Mouse (Mus musculus): Measurements from ENCODE around the gene Gm49318. TPM values are rescaled to one million over a fixed set of nuclear protein-coding genes. Genes with fewer than 3 reads are reported as not detected.

Gene Gm49318
- polyA plus RNA-seq, 1 experiment from 2014 or later = not detected

DNA sequence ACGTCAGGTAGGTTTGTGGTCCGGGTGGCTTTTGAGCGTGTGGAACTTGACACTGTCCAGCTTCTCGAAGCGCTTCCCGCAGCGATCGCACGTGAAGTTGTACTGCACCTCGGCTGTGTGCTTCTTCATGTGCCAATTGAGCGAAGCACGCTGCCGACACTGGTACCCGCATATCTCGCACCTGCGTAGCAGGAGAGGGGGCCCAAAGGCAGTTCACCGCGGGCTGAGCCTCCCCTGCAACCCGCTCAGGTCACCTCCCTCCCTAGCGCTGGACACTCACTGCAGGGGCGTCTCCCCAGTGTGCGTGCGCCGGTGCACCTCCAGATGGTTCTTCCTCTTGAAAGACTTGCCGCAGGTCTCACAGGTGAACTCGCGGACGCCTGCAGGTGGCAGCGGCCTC is 15.3 kb downstream of the Gm49318 start:
- peaks cover 34% of the 10 kb centered on the region for H3K27me3 ChIP-seq (replicated peaks; ENCODE audit: insufficient read depth, low read length)
- TF ChIP-seq EP300 (IDR thresholded peaks at IDR 0.05) (no peak), CTCF (IDR thresholded peaks at IDR 0.05) (no peak)
- H3K4me1 ChIP-seq (ENCODE audit: insufficient read depth, low read depth, low read length) = peaks cover 3% of the 10 kb centered on the region; the same call in 1 of the 2 replicates
- H3K9ac ChIP-seq (replicated peaks; ENCODE audit: low read depth) = no peak overlapping the region
- H3K9me3 ChIP-seq (ENCODE audit: low read length) = no peaks in the 10 kb centered on the region
- WGBS = 28% methylated on average over 29 of the region's 29 CpGs
- H3K4me3 ChIP-seq (ENCODE audit: low read depth, low read length) = no peak overlapping the region
- DNase-seq (ENCODE audit: low spot score) (no peak), ATAC-seq (no peak)
- no peak overlapping the region for H3K27ac ChIP-seq (ENCODE audit: low read length)
- H3K36me3 ChIP-seq (ENCODE audit: insufficient read depth, low read length) = 0 out of 2 replicates have a peak, but pooled peaks cover 4% of the 10 kb centered on the region
- H3K4me2 ChIP-seq (replicated peaks; ENCODE audit: low read depth, low read length) = no peak overlapping the region

GRCm38 (mm10) chr9:22054411-22055076 is 16.5 kb downstream of the Gm49318 start:
- H3K4me1 ChIP-seq (ENCODE audit: insufficient read depth, low read depth, low read length) = peaks cover 3% of the 10 kb centered on the region; the same call in 1 of the 2 replicates
- H3K4me3 ChIP-seq (ENCODE audit: low read depth, low read length) = no peak overlapping the region
- 2% methylated on average over 32 of the region's 32 CpGs for whole genome bisulfite sequencing
- DNase-seq (ENCODE audit: low spot score) (peak; percentile 74), ATAC-seq (peak; percentile 54)
- H3K4me2 ChIP-seq (replicated peaks; ENCODE audit: low read depth, low read length) = no peak overlapping the region
- 0 out of 2 replicates have a peak, but pooled peaks cover 4% of the 10 kb centered on the region for H3K36me3 ChIP-seq (ENCODE audit: insufficient read depth, low read length)
- no peak overlapping the region for H3K9ac ChIP-seq (replicated peaks; ENCODE audit: low read depth)
- peak; percentile 68 for TF ChIP-seq CTCF (IDR thresholded peaks at IDR 0.05)
- TF ChIP-seq EP300 (IDR thresholded peaks at IDR 0.05) = no peak
- no peak overlapping the region for H3K27ac ChIP-seq (ENCODE audit: low read length)
- no peaks in the 10 kb centered on the region for H3K9me3 ChIP-seq (ENCODE audit: low read length)
- H3K27me3 ChIP-seq (replicated peaks; ENCODE audit: insufficient read depth, low read length) = peaks cover 39% of the 10 kb centered on the region

DNA sequence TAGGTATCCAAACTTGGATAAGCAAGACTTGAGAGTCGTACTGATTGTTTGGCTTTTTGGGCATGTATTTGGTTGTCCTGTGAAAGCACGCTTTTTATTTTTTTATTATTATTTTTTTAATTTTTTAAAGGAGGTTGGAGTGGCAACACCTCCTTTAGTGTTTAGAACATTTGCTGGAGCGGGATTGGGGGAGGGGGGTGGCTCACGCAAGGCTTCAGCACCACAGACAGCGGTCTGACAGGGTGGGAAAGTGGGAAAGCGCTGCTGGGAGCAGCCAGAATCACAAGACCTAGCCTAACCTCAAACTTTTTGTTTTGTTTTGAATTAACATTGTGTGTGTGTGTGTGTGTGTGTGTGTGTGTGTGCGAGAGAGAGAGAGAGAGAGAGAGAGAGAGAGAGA is 17.4 kb downstream of the Gm49318 start:
- Histone ChIP-seq H3K4me3 (ENCODE audit: low read depth, low read length) (no peak overlapping the region), H3K27me3 (replicated peaks; ENCODE audit: insufficient read depth, low read length) (peaks cover 44% of the 10 kb centered on the region), H3K27ac (ENCODE audit: low read length) (no peak overlapping the region), H3K9ac (replicated peaks; ENCODE audit: low read depth) (no peak overlapping the region), H3K36me3 (ENCODE audit: insufficient read depth, low read length) (0 out of 2 replicates have a peak, but pooled peaks cover 4% of the 10 kb centered on the region), H3K4me1 (ENCODE audit: insufficient read depth, low read depth, low read length) (peaks cover 3% of the 10 kb centered on the region; the same call in 1 of the 2 replicates), H3K9me3 (ENCODE audit: low read length) (no peaks in the 10 kb centered on the region), H3K4me2 (replicated peaks; ENCODE audit: low read depth, low read length) (no peak overlapping the region)
- 23% methylated on average over 7 of the region's 7 CpGs for WGBS
- ATAC-seq = no peak
- TF ChIP-seq CTCF (IDR thresholded peaks at IDR 0.05) (no peak), EP300 (IDR thresholded peaks at IDR 0.05) (no peak)
- DNase-seq (ENCODE audit: low spot score) = peak; percentile 21

GRCm38 (mm10) chr9:22051958-22052254 is 19.2 kb downstream of the Gm49318 start, which contains the start of gene Elavl3:
Gene Elavl3 (minus strand): TSS chr9:22052023.
- Histone ChIP-seq H3K9ac (replicated peaks; ENCODE audit: low read depth) (no peak within 1 kb of the TSS), H3K9me3 (ENCODE audit: low read length) (no peaks in the 10 kb centered on the region), H3K4me2 (replicated peaks; ENCODE audit: low read depth, low read length) (peak within 1 kb of the TSS; percentile 48), H3K4me3 (ENCODE audit: low read depth, low read length) (peak within 1 kb of the TSS; percentile 25), H3K4me1 (ENCODE audit: insufficient read depth, low read depth, low read length) (peaks cover 3% of the 10 kb centered on the region; the same call in 1 of the 2 replicates), H3K27ac (ENCODE audit: low read length) (no peak within 1 kb of the TSS), H3K36me3 (ENCODE audit: insufficient read depth, low read length) (no peaks in the 10 kb centered on the region), H3K27me3 (replicated peaks; ENCODE audit: insufficient read depth, low read length) (peaks cover 47% of the 10 kb centered on the region)
- WGBS = 4% methylated on average over 18 of the region's 28 CpGs
- TF ChIP-seq CTCF (IDR thresholded peaks at IDR 0.05) = no peak
- TF ChIP-seq EP300 (IDR thresholded peaks at IDR 0.05) = no peak
- DNase-seq (ENCODE audit: low spot score) = no peak
- ATAC-seq = no peak

DNA sequence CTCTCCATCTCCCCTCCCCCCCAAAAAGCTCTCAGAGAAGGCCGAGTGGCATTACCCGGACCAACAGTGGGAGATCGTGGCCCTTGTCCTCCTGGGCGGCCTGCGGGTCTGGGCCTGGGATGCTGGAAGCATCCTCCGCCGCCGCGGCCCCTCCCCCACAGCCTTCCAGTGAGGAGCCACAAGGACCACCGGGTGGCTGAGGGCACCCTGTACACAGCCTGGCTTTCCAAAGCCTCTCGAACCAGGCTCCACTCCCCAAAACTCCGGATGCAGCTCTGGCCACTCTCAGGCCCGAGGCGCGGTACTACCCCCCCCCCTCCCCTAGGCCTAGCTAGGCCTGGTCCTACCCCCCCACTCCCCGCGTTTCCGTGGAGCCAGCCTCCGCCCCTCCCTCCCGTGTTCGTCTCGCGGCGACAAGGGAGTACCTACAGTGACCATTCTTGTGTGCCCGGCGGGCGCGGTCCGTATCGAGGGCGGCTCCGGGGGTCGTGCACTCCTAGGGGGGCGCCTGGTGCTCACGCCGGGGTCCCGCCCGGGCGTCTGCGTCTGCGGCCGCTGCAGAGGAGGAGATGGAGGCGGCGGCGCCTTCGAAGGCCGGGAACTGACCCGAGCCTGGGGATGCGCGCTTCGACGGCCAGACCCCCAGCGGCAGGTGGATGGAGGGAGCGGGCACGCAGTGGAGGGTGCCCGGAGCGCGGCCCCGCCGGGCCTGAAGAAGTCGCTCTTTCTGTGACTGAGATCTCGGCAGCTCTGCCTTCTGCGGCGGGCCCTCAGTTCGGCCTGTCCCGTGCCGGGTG is 19.7 kb downstream of the Gm49318 start:
- DNase-seq (ENCODE audit: low spot score) (no peak), ATAC-seq (no peak)
- Histone ChIP-seq H3K4me3 (ENCODE audit: low read depth, low read length) (peak overlapping the region; percentile 25), H3K4me1 (ENCODE audit: insufficient read depth, low read depth, low read length) (peaks cover 3% of the 10 kb centered on the region; the same call in 1 of the 2 replicates), H3K9ac (replicated peaks; ENCODE audit: low read depth) (no peak overlapping the region), H3K36me3 (ENCODE audit: insufficient read depth, low read length) (no peaks in the 10 kb centered on the region), H3K4me2 (replicated peaks; ENCODE audit: low read depth, low read length) (peak overlapping the region; percentile 48), H3K27ac (ENCODE audit: low read length) (no peak overlapping the region), H3K9me3 (ENCODE audit: low read length) (no peaks in the 10 kb centered on the region), H3K27me3 (replicated peaks; ENCODE audit: insufficient read depth, low read length) (peaks cover 47% of the 10 kb centered on the region)
- TF ChIP-seq CTCF (IDR thresholded peaks at IDR 0.05) (no peak), EP300 (IDR thresholded peaks at IDR 0.05) (no peak)
- 5% methylated on average over 39 of the region's 67 CpGs for WGBS

- H3K4me3 ChIP-seq (ENCODE audit: low read depth, low read length) = peak overlapping the region; percentile 25
- no peaks in the 10 kb centered on the region for H3K36me3 ChIP-seq (ENCODE audit: insufficient read depth, low read length)
- H3K9ac ChIP-seq (replicated peaks; ENCODE audit: low read depth) = no peak overlapping the region
- WGBS = 1% methylated on average over 33 of the region's 43 CpGs
- peaks cover 47% of the 10 kb centered on the region for H3K27me3 ChIP-seq (replicated peaks; ENCODE audit: insufficient read depth, low read length)
- ATAC-seq = peak; percentile 54
- H3K4me2 ChIP-seq (replicated peaks; ENCODE audit: low read depth, low read length) = peak overlapping the region; percentile 48
- no peak overlapping the region for H3K27ac ChIP-seq (ENCODE audit: low read length)
- TF ChIP-seq CTCF (IDR thresholded peaks at IDR 0.05) (no peak), EP300 (IDR thresholded peaks at IDR 0.05) (no peak)
- DNase-seq (ENCODE audit: low spot score) = peak; percentile 27
- H3K9me3 ChIP-seq (ENCODE audit: low read length) = no peaks in the 10 kb centered on the region
- H3K4me1 ChIP-seq (ENCODE audit: insufficient read depth, low read depth, low read length) = peaks cover 3% of the 10 kb centered on the region; the same call in 1 of the 2 replicates
These were observed 20.6 kb downstream of the Gm49318 start for GRCm38 (mm10) chr9:22050351-22050889.

Measured in lung, postnatal 0 days (tissue).